Mouse (Mus musculus) B cell, adult 67 days (primary cell): Measurements from ENCODE around the gene Olfr702. TPM values are rescaled to one million over a fixed set of nuclear protein-coding genes. Genes with fewer than 3 reads are reported as not detected.

Experiments
- total RNA-seq, 2 experiments: library from RNA; stranded (reverse); gene quantifications; 4 replicates each; pipeline ENCODE4 v1.2.4; 2023

Olfr702 gene
- not detected for total RNA-seq

DNA sequence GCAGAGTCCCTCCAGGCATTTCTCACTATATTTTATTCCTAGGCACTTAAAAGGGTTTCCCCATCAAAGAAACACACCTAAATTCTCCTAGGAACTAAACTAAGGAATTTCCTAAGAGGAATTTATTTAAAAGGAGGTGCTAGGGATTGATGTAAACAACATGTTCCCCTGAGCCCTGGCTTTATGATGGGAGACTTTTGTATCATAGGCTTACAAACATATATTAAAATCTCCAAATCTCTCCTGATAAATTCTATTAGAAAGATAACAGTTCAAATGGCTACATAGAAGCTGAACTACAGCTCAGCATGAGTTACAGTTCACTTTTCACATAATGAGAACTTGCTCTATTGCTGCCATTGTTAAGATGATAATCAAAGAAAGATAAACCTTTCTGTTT, at the start of gene Olfr702:
Olfr702 (minus strand) TSS at position 101 of the 400 bp plus-strand sequence.

GRCm38 (mm10) chr7:106876791-106877190, 43.1 kb upstream of the Olfr702 start, which contains the start of gene Olfr705:
TSS of gene Olfr705 (minus strand) at chr7:106876891.

DNA sequence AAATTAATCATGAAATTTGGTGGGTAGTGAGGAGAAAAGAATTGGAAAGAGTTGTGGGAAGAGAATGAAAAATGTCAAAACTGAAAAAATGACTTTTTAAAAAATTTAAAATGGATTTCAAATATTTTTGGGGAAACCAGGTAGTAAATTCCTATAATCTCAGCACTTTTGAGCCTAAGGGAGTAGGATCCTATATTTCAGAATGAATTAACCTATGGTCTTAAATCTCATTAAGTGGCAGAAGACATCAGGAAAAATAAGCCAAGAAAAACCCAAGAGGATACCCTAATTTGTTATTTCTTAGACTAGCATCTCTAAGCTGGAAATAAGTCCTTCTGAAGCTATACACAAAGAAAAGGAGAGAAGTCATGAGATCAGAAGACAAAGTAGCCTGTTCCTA, 29.2 kb upstream of the Olfr702 start, which contains the start of gene Olfr704:
Olfr704 (plus strand) TSS at position 301 of the 400 bp plus-strand sequence.

DNA sequence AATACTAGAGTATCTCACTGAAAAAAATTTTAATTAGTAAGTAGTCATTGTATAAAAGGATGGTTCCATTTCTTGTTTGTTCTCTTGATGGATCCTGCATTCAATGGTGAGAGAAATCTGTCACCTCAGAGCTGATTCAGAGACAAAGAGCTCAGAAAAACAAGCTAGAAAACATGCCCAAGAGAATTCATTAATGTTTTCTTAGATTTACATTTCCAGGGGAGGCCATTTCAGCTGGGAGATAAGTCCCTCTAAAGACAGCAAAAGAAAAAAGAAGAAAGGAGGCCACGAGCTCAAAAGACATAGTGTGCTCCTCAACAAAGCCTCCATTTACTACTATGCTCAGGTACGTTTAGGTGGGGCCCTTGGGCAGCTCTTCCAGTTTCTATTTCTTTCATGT, 9.4 kb upstream of the Olfr702 start, which contains the start of gene Olfr703:
Olfr703 (plus strand) TSS at position 301 of the 400 bp plus-strand sequence.

GRCm38 (mm10) chr7:106813829-106814228, 19.9 kb downstream of the Olfr702 start, which contains the start of gene Olfr701:
TSS of gene Olfr701 (plus strand) at chr7:106814129.

DNA sequence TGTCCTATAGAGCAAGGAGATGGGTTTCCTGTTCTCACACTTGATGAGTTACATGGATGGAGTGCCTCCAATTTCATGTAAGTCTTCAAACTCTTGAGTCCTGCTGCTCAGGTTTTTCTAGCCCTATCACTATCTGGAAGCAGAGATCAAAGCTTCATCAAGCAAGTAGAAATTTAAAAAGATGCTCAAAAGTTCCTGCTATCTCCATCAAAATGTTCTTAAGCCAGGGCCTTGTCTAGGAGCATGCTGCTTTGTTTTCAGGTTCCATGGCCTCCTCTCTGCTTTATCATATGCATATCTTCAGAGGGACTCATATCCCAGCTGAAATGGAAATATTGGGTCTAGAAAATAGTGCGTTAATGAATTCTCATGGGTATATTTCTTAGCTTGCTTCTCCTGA, 25.0 kb downstream of the Olfr702 start, which contains the start of gene Olfr700:
Olfr700 (minus strand) TSS at position 101 of the 400 bp plus-strand sequence.

GRCm38 (mm10) chr7:106793098-106793497, 40.6 kb downstream of the Olfr702 start, which contains the start of gene Olfr699:
TSS of gene Olfr699 (minus strand) at chr7:106793198.

Other genes with a start within 250 kb of the Olfr702 start
- gene Olfr693, start 153.3 kb downstream of the Olfr702 start, total RNA-seq = not detected
- gene Olfr694, start 142.1 kb downstream of the Olfr702 start, total RNA-seq = not detected
- gene Olfr695, start 117.5 kb downstream of the Olfr702 start, total RNA-seq = not detected
- not detected for gene Olfr697, start 91.5 kb downstream of the Olfr702 start, total RNA-seq
- gene Olfr698, start 78.5 kb downstream of the Olfr702 start, total RNA-seq = not detected
- gene Olfr699, start 40.7 kb downstream of the Olfr702 start, total RNA-seq = not detected
- gene Olfr700, start 25.1 kb downstream of the Olfr702 start, total RNA-seq = not detected
- not detected for gene Olfr701, start 19.8 kb downstream of the Olfr702 start, total RNA-seq
- not detected for gene Olfr703, start 9.5 kb upstream of the Olfr702 start, total RNA-seq
- not detected for gene Olfr704, start 29.3 kb upstream of the Olfr702 start, total RNA-seq
- gene Olfr705, start 43.0 kb upstream of the Olfr702 start, total RNA-seq = not detected
- not detected for gene Olfr706, start 54.3 kb upstream of the Olfr702 start, total RNA-seq
- gene Olfr707, start 67.3 kb upstream of the Olfr702 start, total RNA-seq = not detected
- not detected for gene Olfr1532-ps1, start 74.1 kb upstream of the Olfr702 start, total RNA-seq
- gene Olfr709-ps1, start 98.3 kb upstream of the Olfr702 start, total RNA-seq = under 1 TPM; 0.15 to 0.18 TPM
- gene Olfr710, start 114.4 kb upstream of the Olfr702 start, total RNA-seq = not detected
- not detected for gene Olfr6, start 130.0 kb upstream of the Olfr702 start, total RNA-seq
- not detected for gene Olfr711, start 141.6 kb upstream of the Olfr702 start, total RNA-seq
- gene Olfr2, start 172.2 kb upstream of the Olfr702 start, total RNA-seq = not detected
- not detected for gene Olfr713, start 197.3 kb upstream of the Olfr702 start, total RNA-seq
- gene Olfr714, start 237.1 kb upstream of the Olfr702 start, total RNA-seq = not detected